Mouse (Mus musculus) kidney, postnatal 14 days (tissue): Measurements from ENCODE around the gene Fzd2.
"Not testable (repeated sequence)": the region's sequence is repeated elsewhere in the genome, so short reads cannot be mapped to it uniquely, and the experiment has no call there.

ENCODE experiments used
- DNase-seq: peaks from one replicate; pipeline ENCODE4 v3.0.0; 2022; ENCODE audit warnings: mixed read lengths

Gene Fzd2

DNA sequence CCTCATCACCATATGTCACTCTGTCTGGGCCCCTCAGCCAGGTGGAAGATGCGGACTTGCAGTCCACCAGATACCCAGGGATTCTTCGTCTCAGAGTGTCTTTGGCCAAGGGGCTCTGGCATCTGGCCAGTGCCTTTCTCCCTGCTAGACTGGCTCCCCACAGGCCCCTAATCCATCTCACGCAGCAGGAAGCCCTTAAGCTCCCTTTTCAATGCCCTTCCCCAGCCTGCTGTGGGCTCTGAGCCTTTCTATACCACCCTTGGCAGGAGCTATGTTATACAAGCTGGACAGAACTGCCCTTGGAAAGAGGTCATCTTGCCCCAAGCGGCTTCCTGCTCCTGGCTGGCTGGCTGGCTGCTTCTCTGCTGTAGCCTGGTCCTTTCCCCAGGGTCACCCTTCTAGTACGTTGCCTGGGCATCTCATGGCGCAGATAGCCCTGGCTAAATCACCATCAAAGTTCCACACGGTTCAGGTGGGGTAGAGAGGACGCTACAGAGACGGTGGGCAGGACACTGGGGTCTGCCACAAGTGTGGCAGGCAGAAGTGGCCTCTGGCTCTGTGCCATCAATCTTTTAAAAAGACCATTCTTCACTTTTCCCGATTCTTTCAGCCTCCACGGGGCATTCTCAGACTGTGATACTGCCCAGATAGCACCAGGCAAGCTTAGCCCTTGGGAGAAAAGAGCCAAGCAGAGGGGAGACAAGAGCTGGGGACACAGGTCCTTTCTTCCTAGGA is 22.7 kb upstream of the Fzd2 start:
- DNase-seq = peak; percentile 10

DNA sequence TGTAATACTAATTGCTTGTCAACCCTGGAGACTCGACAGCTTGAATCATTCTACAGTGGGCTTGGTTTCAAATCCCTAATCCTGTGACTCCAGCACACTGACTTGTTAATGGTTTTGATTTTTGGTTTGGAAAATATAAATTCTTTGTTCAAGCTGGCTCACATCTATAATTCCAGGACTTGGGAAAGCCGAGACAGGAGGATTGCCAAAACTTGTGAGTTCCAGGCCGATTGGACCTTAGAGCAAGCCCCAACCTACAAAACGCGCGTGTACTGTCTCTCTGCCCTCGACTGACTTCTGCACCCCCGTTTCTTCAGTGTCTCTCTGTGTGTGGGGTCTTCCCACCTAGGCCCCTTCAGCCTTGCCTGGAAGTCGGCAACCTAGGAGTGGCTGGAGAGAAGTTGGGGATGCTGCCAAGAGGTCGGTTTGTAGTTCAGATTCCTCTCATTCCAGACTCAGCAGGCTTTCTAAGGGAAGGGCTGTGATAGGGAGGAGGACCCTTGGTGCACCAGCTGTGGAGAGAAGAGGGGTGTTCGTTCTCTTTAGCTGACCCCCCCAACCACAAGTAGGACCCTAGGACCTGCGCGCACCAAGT is 22.1 kb upstream of the Fzd2 start:
- DNase-seq = peak; percentile 69

DNA sequence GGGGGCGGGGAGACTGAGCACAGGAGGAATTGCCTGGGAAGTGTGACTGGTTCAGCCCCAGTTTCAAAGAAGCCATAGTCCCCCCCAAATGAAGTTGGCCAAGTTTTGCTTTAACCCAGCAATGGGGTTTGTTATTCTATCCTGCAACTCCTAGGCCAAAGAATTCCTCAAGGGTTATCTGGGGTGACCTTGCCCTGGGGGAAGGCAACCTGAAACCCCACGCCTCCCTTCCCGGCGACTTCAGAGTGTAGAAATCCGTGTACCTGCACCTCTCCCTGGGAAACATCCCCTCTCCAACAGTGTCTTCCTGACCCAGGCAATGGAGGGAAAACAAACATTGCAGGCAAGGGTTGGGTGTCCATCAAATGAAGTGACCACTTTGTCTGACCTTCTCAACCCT is 21.5 kb upstream of the Fzd2 start:
- DNase-seq = no peak

DNA sequence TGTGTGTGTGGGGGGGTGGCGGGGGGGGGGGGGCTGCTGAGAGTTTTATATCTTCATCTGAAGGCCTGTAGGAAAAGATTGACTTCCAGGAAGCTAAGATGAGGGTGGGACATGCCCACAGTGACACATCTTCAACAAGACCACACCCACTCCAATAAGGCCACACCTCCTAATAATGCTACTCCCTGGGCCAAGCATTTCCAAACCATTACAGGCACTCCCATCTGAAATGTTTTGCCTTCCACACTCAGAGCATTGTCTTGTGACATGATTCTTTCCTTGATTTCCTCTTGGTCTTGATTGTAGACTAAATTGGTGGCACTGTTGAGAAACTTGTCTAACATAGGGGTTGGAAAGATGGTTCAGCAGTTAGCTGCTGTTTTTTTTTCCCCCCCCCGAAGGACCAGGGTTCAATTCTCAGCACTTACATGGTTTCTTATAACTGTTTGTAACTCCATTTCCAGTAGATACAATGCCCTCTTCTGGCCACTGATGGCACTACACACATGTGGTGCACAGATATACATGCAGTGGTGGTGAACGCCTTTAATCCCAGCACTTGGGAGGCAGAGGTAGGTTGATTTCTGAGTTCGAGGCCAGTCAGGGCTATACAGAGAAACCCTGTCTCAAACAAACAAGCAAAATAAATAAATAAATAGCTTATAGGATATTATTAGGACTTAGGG is 17.6 kb upstream of the Fzd2 start:
- DNase-seq = no peak

DNA sequence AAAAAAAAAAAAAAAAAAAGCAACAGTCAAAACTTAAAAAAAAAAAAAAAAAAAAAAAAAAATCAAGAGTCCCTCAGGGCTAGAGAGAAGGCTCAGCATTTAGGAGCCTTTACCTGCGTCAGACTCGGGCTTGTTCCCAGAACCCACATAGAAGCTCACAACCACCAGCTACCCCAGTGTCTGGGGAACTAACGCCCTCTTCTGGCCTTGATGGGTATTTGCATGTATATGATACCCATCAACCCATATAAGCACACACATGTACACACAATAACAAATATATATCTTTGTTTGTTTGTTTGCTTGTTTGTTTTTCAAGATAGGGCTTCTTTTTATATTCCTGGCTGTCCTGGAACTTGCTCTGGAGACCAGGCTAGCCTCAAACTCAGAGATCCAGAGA is 16.6 kb upstream of the Fzd2 start:
- DNase-seq = no peak

DNA sequence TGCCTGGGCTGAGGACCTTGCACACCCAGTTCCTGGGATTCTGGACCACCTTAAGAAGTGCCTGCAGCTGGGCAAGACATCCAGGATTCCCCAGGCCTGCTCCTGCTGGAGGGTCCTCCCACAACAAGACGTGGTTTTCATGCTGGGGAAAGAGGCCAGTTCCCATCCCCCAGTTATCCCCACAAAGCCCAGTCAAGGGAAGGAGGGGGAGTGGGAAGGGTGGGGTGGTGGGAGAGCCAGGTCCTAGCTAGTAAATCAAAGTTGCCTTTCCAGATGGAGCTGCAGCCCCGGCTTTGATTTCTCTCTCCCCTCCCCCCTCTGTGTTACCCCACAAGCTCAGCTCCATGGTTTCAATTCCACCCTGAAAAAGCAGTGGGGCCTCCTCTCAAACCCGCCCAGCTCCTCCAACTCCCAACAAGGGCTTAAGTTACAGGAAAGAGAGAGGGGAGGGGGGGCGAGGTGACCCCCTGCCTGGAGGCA is 8.8 kb upstream of the Fzd2 start:
- DNase-seq = no peak

DNA sequence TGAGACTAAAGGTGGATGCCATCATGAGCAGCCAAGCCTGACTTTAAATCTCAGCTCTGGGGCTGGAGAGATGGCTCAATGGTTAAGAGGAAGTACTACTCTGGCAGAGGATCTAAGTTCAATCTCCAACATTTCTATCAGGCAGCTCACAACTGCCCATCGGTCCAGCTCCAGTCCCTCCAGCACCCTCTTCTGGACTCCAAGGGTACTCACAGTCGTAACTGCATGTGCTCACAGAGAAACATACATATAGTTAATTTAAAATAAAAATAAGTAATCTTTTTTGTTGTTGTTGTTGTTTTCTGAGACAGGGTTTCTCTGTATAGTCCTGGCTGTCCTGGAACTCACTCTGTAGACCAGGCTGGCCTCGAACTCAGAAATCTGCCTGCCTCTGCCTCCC is 4.3 kb upstream of the Fzd2 start:
- DNase-seq = no peak

DNA sequence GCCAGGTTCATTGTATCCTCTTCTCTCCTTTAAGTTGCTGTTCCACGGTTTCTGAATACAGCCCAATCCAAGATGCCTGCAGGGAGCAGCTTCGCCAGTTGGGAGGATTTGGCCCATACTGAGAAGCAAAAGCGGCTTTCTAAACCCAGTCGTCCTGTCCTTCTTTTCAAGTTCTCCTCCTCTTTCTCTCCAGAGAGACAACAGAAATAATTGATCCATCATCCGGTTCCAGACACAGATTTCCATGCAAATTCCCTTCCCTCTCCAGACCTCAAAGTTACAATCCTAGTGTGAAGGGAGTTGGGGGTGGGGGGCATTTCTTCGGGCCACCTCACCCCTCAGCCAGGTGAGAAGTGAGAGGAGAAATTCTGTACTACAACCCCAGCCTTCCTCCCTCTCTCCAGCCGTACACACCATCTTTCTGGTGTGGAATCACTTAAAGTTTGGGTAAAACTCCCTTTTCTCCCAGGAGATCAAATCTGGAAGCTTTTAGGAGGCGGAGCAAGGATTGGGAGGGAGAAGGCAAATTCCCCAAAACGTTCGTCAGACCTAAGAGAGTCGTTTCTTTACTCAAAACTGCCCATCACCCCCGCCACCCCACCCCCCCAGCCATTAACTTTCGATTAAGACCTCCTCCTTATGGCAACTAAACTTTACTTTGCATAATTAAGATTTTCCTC is 1.2 kb upstream of the Fzd2 start:
- no peak for DNase-seq

DNA sequence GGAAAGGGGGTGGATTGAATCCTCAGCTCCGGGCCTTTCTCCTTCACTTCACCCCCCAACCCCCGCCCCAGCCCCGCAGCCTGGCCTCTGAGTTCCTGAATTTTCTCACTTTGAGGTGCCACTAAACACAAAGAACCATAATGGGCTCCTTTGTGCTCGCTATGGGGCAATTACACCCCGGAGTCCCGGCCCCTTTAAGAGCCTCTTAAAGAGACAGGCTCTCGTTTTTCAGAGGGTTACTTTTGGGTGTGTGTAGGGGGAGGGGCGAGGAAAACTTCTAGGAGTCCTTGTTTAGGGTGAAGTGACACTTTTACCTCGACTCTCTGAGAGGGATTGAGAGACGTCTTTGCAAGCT is 723 bp upstream of the Fzd2 start:
- DNase-seq = peak; percentile 75

DNA sequence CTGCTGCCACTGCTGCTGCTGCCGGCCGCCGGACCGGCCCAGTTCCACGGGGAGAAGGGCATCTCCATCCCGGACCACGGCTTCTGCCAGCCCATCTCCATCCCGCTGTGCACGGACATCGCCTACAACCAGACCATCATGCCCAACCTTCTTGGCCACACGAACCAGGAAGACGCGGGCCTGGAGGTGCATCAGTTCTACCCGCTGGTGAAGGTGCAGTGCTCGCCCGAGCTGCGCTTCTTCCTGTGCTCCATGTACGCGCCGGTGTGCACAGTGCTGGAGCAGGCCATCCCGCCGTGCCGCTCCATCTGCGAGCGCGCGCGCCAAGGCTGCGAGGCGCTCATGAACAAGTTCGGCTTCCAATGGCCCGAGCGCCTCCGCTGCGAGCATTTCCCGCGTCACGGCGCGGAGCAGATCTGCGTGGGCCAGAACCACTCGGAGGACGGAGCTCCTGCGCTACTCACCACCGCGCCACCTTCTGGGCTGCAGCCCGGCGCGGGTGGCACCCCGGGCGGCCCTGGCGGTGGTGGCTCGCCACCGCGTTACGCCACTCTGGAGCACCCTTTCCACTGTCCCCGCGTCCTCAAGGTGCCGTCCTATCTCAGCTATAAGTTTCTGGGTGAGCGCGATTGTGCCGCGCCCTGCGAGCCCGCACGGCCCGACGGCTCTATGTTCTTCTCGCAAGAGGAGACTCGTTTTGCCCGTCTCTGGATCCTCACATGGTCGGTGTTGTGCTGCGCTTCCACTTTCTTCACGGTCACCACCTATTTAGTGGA is 769 bp downstream of the Fzd2 start:
- peak; percentile 45 for DNase-seq

DNA sequence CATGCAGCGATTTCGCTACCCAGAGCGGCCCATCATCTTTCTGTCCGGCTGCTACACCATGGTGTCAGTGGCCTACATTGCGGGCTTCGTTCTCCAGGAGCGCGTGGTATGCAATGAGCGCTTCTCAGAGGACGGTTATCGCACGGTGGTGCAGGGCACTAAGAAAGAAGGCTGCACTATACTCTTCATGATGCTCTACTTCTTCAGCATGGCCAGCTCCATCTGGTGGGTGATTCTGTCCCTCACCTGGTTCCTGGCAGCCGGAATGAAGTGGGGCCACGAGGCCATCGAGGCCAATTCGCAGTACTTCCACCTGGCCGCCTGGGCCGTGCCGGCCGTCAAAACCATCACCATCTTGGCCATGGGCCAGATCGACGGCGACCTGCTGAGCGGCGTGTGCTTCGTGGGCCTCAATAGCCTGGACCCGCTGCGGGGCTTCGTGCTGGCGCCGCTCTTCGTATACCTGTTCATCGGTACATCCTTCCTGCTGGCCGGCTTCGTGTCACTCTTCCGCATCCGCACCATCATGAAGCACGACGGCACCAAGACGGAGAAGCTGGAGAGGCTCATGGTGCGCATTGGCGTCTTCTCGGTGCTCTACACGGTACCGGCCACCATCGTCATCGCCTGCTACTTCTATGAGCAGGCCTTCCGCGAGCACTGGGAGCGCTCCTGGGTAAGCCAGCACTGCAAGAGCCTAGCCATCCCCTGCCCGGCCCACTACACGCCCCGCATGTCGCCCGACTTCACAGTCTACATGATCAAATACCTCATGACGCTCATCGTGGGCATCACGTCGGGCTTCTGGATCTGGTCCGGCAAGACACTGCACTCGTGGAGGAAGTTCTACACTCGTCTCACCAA is 1.6 kb downstream of the Fzd2 start:
- peak; percentile 23 for DNase-seq

DNA sequence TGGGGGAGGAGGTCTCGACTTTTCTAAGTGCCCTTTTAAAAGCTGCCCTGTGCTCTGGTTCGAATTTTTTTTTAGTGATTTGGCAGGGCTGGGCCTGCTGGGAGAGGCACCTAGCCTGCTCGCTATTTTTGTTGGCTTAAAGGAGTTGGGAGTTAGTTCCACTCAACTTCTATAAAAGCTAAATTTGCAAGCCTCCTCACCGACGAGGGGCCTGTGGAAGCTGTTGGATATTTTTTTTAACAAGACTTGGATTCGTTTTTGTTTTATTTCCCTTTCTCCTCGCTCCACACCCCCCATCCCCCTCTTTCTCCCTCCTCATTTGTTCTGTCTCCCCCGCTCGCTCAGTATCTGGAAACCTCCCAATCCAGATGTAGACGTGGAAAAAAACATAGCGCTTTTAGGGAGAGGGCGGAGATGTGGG is 2.6 kb downstream of the Fzd2 start:
- DNase-seq = peak; percentile 31

DNA sequence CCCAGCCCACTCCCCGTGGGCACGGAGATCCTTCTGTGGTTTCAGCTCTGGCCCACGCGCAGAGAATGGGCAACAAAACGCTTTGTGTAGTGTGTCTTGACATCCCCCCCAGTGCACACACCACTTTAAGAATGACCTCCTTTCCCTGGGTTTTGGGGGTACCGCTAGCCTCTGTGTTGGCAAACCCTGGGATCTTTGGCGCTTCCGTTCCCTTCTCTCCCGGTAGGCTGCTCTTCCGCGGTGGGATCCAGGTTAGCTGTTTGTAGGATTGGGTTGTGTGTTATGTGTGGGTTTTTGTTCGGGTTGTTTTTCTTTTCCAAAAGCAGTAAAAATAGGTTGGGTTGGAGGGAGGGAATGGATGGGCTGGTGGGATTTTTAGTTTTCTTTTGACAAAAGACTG is 3.0 kb downstream of the Fzd2 start:
- DNase-seq = not testable (repeated sequence)

DNA sequence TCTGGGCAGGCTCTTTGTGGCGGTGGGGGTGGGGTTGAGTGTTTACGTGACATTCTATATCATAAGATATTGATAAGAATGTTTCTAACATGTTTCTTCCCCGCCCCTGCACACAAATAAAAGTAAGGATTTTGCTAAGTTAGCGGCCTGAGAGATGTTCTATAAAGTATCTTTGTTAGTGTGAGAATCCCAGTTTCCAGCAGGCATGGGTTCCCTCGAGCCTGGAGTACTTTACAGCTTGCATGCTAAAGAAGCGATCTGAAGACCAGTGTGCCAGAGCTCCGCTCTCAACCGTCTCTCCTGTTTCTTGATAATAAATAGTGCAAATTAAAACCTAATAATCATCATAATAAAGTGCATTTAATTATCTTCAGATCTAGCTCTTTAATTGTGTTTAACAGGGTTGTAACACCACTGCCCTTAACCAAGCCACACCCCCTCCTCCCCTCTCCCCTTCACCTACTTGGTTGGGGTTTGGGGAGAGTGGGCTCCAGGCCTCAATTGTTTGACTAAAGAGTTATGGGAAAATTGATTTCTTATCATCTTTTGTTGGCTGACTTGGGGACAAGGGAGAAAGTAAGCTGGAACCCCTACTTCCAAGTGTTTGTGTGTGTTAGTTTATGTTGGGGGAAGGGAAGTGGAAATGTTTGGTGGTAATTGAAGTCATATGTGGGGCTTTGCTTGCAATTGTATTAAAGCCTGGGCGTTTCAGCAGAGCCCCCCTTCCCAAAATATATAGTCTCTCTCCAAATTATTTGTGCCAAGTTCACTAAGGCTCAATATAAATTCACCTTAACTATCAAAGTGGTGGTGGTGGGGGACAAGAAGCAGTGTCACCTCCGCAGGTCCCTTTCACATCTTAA is 3.7 kb downstream of the Fzd2 start:
- DNase-seq = no peak

DNA sequence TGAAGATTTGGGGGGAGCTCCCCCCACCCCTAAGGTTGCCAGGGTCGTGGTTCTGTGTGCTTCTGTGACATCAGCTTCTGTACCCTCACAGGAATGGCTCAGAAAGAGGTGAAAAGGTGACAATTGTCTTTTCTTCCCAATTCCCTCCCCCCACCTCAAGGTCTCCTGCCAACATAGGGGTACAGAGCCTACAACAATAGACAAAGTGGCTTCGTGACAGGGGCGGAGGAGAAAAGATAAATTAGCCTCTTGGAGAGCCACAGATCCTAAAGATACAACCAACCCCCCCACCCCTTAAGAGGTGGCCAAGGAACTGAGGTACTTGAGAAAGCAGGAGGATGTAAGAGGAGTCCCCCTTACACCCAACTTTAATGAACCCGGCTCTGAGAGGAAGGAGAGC is 4.5 kb downstream of the Fzd2 start:
- DNase-seq = no peak

DNA sequence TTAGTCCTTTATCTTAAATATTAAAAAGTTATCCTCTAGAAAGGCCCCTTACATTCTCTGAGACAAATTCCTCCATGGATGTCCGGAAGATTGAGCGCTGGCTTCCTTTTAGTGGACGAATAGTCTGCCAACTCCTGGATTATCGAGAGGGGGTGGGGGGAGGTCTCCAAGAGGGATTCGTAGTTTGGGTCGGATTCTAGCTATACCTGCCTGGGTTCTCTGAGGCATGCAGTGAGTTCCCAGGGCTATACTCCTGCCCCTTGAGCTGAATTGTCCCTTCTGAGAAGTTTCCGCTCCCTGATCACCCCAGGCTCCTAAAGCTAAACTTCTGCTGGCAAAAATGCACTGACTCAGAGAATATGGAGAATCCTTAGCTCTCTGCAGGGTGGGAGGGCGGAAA is 5.3 kb downstream of the Fzd2 start:
- no peak for DNase-seq

DNA sequence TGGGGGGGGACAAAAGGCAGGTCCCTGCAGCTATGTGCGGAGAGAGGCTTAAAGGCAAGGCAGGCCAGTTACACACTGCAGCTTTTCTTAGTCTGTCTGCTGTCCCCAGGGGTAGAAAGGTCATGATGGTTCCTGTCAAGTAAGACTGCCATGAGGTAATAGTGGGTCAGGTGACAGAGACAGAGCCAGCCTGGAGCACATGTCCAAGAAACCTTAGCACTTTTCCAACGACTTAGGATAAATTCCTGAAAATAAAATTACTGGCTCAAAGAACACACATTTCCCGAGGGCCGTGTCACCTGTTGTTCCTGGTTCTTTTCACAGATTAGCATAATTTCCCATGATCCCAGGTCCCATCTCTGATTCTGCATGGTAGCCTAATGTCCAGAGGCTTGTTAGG is 6.1 kb downstream of the Fzd2 start:
- no peak for DNase-seq

DNA sequence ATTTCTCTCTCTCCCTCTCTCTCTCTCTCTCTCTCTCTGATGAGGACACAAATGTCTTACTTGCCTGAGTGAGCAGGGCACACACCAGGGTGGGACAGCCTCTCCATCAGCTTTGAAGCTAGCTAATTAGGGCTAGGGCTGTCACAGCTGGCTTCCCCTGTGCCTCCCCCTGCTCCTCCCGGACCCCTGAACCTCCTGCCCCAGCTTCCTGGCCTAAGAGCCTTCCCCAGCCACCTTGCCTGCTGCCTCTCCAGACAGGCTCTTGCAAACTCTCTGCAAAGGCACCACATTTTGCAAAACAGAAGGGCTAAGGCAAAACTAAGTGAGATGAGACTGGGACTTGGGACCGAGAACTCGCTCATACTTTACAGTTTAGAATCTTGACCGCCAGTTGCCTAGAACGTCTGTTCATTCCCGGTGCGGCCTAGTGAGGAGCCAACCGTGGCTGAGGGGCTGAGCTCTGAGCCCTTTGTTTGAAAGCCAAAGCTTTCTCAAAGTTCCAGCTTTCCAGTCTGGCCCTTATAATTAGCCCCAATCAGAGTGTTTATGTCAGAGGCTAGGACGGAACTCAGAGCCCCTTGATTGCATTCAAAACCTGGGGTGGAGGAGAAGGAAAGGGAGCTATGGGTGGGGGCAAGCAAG is 6.6 kb downstream of the Fzd2 start:
- no peak for DNase-seq

DNA sequence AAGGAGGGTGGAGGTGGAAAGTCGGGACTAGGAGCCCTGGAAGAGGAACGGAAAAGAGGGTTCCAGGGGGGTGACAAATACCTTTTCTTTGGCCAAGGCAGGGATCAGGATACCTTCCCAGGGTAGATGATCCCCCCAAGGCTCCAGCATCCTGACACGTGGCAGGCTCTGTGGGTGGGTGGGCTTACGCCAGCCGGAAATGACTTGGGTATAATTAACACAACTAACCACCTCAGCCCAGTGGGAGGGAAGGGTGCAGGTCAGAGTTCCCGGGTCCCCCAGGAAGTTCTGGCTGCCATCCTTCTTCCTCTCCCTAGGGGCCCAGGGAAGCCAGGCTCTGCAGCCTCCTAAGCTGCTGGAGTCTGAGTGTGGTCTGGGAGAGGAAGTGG is 7.1 kb downstream of the Fzd2 start:
- no peak for DNase-seq

DNA sequence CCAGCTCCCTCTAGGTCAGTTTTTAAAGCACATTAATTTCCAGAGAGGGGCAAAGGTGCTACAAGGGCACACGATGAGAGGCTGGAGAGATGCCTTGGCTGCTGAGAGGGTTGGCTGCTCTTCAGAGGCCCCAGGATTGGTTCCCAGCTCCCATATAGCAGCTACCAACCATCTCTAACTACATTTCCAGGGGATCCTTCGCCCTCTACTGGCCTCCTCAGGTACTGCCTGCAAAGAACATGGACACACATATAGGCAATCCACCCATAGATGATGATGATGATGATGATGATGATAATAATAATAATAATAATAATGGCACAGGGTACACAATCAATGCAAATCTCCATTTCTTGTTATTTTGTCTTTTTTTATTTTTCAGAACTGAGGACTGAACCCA is 15.3 kb downstream of the Fzd2 start:
- no peak for DNase-seq
